Mouse (Mus musculus): ENCODE results near the gene Ces2a.

Ces2a gene

DNA sequence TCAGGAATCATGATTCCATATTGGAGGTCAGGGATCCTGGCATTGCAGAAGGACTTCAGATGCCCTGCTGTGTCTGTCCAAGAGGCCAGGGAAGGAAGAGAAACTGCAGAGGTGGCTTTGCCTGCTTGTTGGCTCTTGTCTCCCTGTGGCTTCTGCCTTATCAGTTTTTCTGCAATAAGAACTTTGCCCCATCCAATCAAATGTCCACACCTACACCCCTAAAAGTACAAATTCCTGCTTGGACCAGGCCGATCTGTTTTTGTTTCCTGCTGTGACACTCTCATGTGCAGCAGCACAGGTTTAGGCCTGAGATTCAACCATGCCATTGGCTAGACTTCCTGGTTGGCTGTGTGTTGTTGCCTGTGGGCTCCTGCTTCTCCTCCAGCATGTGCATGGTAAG lies at the start of gene Ces2a:
TSS of gene Ces2a (plus strand) at position 251 of the 400 bp plus-strand sequence.
- DNase-seq (ENCODE audit: low spot score), result no peak

DNA sequence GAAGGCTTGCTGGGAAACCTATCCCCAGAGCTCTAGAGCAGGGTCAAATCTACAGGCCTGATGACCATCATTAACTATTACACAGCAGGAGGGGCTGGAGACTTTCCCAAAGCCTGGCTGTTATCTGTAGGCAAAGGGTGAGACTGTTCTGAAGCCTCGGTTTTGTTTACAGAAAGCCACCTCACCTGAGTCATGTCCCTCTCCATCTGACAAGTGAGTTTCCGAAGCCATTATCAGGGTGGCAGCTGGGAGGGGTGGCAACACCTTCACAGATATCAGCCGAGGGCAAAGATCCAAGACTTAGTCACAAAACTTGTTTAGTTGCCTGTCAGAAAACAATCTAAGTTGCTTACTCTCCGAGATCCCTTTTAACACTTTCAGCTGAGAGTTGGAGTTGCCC lies 45.4 kb upstream of the Ces2a start:
- no peak for DNase-seq (ENCODE audit: low spot score)

DNA sequence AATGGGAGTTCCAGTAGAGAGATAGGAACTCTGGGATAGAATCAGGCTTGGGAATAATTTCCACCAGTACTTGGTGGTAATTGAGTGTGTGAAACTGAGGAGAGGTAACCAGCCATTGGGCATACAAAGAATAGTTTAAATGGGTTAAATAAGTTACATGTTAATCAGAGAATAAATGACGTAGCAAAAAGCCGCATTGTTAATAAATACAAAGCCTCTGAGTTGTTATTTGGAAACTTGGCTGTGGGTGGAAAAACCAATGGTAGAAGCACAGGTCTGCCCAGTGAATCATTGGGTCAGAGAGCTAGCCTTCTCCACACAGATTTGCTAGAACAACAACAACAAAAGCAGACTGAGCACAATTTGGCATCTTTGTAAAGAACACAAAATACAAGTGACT lies 35.2 kb upstream of the Ces2a start:
- no peak for DNase-seq (ENCODE audit: low spot score)

DNA sequence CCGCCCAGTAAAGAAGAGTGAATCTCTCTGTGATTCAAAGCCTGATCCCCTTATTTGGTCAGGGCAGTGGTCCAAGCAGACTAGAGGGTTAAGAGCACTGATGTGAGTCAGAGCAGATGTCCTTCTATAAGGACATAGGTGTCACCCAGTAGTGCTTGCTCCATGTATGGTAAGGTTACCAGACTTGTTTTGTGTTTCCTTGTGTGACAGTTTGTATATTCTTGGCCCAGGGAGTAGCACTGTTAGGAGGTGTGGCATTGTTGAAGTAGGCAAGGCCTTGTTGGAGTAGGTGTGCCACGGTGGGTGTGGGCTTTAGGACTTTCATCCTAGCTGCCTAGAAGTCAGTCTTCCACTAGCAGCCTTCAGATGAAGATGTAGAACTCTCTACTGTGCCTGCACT lies 31.9 kb upstream of the Ces2a start:
- no peak for DNase-seq (ENCODE audit: low spot score)

DNA sequence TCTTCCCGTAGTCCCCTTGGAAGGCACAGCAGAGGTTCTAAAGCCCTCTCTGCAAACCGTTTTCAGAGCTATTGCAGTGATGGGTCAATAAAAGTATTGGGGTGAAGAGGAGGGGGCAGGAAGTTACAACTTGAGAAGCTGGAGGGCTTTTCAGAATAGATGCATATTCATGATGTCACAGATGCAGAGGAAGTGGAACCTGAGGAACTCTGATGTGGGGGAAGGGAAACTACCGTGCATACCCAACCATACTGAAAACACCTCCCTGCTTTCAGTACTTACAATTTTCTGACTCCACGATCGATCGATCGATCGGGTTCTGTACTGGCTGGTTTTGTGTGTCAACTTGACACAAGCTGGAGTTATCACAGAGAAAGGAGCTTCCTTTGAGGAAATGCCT lies 12.6 kb upstream of the Ces2a start:
- no peak for DNase-seq (ENCODE audit: low spot score)

DNA sequence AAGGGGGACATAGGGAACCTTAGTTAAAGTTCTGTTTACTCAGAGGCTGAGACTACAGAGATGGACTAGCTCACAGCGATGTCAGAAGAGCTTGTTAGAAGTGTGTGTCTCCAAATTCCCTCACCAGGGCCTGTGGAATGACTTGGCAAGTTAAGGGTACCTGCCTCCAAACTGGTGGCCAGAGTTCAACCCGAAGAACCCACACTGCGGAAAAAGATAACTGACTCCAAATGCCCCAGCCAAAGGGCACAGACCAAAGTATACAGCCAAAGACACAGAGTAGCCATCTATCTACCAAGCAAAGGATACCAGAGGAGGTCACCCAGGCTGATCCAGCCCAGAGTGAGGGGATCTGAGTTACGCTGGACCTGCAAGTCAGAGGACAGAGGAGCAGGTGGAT lies 2.4 kb upstream of the Ces2a start:
- DNase-seq (ENCODE audit: low spot score), result no peak

DNA sequence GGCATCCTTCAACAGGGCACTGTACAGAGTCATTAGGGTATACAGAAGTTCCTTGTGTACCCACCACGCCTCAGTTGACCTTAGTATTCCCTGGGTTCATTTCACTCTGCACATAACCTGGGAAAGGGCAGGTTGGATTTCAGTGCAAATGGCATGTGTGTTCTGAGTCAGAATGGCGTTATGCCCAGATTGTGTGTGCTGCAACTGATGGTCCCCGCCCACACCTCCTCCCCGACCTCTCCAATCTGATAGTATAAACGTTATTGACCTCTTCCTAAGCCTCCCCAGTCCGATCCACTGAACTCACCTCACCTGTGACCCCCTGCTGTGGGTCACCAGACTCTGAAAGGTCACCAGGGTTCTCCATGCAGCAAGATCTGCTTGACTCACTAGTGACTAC lies 1.8 kb upstream of the Ces2a start:
- DNase-seq (ENCODE audit: low spot score), result no peak

DNA sequence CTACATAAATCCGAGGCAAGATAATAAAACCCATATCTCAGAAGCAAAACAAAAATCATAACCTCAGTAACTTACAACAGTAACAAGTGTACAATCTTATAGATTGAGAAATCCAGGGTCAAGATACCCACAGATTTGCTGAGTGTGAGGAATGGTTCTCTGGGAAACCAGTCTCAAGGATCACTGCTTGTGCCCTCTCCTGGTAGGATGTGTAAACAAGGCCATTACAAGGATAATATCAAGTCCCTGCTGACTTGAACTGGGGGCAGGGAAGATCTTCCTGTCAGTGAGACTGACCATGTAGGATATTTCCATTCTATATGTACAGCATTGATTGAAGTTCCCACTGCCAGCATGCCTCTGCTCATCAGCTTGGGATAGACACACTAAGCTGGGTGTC lies 8.2 kb downstream of the Ces2a start:
- DNase-seq (ENCODE audit: low spot score), result no peak

DNA sequence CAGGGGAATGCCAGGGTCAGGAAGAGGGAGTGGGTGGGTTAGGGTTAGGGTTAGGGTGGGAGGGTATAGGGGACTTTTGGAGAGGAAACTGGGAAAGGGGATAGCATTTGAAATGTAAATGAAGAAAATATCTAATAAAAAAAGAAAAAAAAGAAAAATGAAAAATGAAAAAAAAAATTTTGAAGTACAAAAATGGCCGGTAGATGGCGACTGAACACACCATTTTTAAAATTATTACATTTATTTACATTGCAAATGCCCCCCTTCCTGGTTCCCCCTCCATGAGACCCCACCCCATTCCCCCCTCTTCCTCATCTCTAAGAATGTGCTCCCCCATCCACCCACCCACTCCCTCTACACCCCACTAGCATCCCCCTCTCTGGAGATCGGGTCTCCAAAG lies 9.6 kb downstream of the Ces2a start:
- no peak for DNase-seq (ENCODE audit: low spot score)

DNA sequence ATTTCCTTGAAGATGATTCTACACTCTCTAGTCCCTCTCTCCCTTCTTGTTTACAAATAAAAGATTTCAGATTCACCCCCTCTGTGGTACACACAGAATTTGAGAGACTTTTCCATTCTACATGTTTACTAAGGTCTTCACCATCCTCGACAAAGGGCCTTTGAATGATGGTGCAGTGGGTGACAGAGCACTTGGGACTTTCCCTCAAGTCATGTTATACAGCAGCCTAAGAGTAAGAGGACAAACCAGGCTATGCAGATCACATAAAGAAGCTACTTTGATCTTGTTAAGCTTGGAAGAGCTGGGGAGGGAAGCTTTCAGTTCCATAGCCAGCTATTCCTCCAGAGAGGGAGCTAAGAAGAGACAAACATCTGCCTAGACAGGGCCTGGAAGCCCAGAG lies 19.0 kb downstream of the Ces2a start:
- no peak for DNase-seq (ENCODE audit: low spot score)

DNA sequence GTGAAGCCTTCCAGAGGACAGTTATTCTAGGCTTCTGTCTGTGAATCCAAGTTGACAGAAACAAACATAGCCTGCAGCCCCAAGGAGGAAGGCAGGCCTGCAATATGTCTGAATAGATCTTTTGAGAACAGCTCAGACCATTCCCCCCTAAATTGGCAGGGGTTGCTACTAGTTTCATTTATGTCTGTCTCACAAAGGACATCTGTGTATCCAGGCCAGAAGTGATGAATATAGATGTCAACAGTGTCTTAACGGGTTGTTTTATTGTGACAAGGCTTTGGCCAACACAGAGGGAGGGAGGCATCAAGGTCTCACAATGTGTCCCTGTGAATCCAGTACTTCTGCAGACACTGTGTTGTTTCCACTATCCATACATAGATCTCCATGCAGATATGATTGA lies 23.8 kb downstream of the Ces2a start:
- DNase-seq (ENCODE audit: low spot score), result no peak

DNA sequence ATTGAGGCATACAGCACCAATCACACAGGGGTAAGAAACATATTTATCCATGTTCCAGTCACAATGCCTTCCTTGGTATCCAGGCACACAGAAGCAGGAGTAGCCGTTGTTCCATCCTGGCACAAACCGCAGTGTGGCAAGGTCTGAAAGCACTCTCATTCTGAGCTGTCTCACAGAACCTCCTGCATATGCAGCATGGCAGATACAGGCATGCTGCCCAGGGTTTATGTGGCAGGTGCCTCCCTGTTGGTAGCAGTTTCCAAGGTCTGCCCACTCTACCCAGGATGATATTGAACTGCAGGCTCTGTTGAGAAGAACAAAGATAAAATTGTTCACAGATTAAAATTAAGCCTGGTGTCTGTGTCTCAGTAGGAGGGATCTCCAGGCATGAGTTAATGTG lies 24.4 kb downstream of the Ces2a start:
- no peak for DNase-seq (ENCODE audit: low spot score)

DNA sequence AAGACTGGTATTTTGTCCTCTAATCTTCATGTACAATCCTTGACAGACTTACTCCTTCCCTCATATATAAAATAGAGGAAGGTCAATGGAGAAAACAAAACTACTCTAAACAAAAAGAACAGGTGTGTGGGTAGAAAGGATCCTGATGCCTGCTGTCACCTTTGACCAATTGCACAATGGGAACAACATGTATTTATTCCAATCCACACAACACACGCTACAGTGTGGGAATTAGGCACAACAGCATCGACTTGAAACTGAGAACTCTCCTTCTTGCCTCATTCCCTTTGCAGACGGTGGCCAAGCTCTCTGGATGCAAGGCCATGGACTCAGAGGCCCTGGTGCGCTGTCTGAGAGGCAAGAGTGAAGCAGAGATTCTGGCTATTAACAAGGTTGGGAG lies 27.3 kb downstream of the Ces2a start:
- DNase-seq (ENCODE audit: low spot score), result no peak

DNA sequence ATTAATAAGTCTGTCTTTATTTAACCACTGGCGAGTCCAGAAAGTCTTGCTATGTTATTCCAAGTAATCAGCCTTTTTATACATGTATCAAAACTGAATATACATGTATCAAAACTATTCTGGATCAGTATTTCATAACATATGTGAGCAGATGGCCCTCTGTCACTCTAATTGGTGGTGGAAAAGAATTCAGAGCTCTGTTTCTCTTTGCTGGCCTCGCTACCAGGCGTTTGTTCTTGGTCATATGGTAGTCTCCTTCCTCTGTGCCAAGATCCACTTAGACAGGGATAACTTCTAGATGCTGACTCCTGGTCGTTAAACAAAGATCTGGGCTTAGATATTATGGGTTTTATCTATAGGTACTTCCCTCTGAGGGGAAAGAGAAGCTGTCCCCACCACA lies 32.7 kb downstream of the Ces2a start:
- DNase-seq (ENCODE audit: low spot score), result no peak

DNA sequence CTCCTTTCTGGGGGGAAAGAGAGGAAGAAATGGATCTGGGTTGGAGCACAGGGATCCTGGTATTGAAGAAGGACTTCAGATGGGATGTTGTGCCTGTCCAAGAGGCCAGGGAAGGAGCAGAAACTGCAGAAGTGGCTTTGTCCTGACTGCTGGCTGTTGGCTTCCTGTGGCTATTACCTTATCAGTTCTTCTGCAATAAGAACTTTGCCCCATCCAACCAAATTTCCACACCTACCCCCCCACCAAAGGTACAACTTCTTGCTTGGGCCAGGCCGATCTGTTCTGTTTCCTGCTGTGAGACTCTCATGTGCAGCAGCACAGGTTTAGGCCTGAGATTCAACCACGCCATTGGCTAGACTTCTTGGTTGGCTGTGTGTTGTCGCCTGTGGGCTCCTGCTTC lies 36.6 kb downstream of the Ces2a start:
- no peak for DNase-seq (ENCODE audit: low spot score)

DNA sequence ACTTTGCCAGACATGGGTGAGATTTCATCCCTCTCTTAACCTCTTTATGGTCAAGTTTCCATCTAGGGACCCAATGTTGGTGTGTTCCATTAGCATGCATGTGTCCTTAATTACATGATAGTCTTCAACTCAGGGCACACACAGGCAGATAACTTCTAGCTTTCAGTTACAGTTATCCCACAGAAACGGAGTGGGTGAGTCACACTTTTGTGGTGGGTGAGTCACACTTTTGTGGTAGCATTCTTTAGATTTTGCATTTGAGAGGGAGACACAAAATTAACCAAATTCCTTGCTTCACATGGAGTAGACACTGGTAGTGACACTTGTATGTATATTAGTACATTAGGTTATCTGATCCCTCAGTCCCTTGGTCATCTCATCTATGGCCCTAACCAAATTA lies 53.2 kb downstream of the Ces2a start:
- DNase-seq (ENCODE audit: low spot score), result no peak

DNA sequence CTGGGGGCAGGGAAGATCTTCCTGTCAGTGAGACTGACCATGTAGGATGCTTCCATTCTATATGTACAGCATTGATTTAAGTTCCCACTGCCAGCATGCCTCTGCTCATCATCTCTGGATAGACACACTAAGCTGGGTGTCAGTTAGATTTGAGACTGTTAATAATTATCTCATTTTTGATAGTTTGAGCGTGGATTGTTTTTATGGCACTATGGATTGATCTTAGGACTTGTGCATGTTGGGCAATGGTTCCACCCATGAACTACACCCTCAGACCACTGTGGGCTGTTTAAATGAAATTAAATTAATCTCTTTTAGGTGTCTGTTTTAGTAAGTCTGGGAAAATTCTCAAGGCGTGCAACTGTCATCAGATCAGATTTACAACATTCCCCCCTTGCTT lies 55.1 kb downstream of the Ces2a start:
- no peak for DNase-seq (ENCODE audit: low spot score)

DNA sequence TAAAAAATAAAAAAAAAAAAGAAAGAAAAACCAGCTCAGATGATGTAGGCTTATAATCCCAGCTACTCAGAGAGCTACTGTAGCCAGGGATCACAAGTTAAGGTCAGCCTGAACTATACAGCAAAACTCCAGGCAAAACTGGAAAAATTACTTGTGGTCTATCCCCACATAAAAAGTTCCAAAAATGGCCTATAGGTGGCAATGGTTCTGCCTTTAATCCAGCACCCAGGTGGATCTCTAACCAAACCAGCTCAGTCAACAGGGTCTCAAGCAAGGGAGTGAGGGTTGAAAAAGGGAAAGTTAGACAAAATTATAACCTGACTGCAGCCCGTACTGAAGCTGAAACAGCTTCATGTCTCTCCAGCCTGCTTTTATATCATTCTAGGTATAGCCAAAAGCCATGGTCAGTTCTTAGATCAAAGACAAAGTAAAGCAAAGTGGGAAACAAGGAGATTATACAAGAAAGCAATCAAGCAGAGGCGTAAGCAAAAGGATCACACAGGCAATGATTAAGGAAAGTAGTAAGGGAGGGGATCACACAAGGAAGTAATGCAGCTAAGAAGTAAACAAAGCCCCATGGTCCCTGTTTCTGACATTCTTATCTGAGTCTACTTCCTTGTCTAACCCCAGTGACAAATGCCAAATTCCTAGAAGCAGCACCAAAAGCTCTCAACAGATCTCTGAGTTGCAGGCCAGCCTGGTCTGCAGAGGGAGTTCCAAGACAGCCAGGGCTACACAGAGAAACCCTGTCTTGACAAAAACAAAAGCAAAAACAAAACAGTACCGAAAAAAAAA lies 56.3 kb downstream of the Ces2a start:
- DNase-seq (ENCODE audit: low spot score), result no peak
